Mouse (Mus musculus) monocyte, adult 5-6 weeks (primary cell): ENCODE data around the gene Plscr1. TPM values are rescaled to one million over a fixed set of nuclear protein-coding genes. Genes with fewer than 3 reads are reported as not detected.

ENCODE experiments used
- ATAC-seq: fragments of 153-309, 156-312 bp; replicated peaks from 2 replicates; pipeline ENCODE4 v1.8.0; 2017; ENCODE audit warnings: mild to moderate bottlenecking; ENCODE audit not compliant: low TSS enrichment, insufficient number of reproducible peaks, severe bottlenecking, poor library complexity, low FRiP score
- total RNA-seq: library from RNA; stranded (forward); fragments of 200-1000, 200-491, 200-594 nt; gene quantifications from 3 replicates; pipeline ENCODE4 v1.2.3, GENCODE M21; 2017

Plscr1 gene
- total RNA-seq, 1 experiment from 2014 or later, result 32.6 TPM

- peak; percentile 75 for ATAC-seq
These were observed 630 bp downstream of the Plscr1 start for GRCm38 (mm10) chr9:92249987-92250772.

GRCm38 (mm10) chr9:92252718-92253117 lies 3.2 kb downstream of the Plscr1 start:
- ATAC-seq, result no peak

GRCm38 (mm10) chr9:92253585-92254321 lies 4.2 kb downstream of the Plscr1 start:
- no peak for ATAC-seq

GRCm38 (mm10) chr9:92260481-92261159 lies 11.1 kb downstream of the Plscr1 start:
- ATAC-seq, result no peak

- ATAC-seq, result 0 out of 2 replicates have a peak, but pooled peaks have one; percentile 33
These were observed 16.2 kb downstream of the Plscr1 start for GRCm38 (mm10) chr9:92265719-92266118.

GRCm38 (mm10) chr9:92266558-92267171 lies 17.1 kb downstream of the Plscr1 start:
- no peak for ATAC-seq

- no peak for ATAC-seq
These were observed 18.2 kb downstream of the Plscr1 start for GRCm38 (mm10) chr9:92267732-92268131.

GRCm38 (mm10) chr9:92269829-92270404 lies 20.4 kb downstream of the Plscr1 start:
- peak; percentile 64 for ATAC-seq

- ATAC-seq, result no peak
These were observed 21.4 kb downstream of the Plscr1 start for GRCm38 (mm10) chr9:92270927-92271326.

- no peak for ATAC-seq
These were observed 23.1 kb downstream of the Plscr1 start for GRCm38 (mm10) chr9:92272650-92273049.

- ATAC-seq, result no peak
These were observed 23.7 kb downstream of the Plscr1 start for GRCm38 (mm10) chr9:92273271-92273670.

GRCm38 (mm10) chr9:92273956-92274762 lies 24.6 kb downstream of the Plscr1 start:
- ATAC-seq, result peak; percentile 47; the same call in 1 of the 2 replicates

GRCm38 (mm10) chr9:92275486-92276207 lies 26.1 kb downstream of the Plscr1 start, which contains the start of gene Plscr2:
Plscr2 (plus strand) TSS chr9:92275602.
- no peak for ATAC-seq

GRCm38 (mm10) chr9:92276360-92276759 lies 26.8 kb downstream of the Plscr1 start:
- no peak for ATAC-seq

GRCm38 (mm10) chr9:92280048-92280447 lies 30.5 kb downstream of the Plscr1 start:
- ATAC-seq, result no peak

- no peak for ATAC-seq
These were observed 33.1 kb downstream of the Plscr1 start for GRCm38 (mm10) chr9:92282563-92283171.

- peak; percentile 53; the same call in 1 of the 2 replicates for ATAC-seq
These were observed 40.1 kb downstream of the Plscr1 start for GRCm38 (mm10) chr9:92289675-92290074.
